Mouse (Mus musculus): ENCODE measurements around the gene Zc3h10.
"Not testable (repeated sequence)": the region's sequence is repeated elsewhere in the genome, so short reads cannot be mapped to it uniquely, and the experiment has no call there.

The Zc3h10 gene

DNA sequence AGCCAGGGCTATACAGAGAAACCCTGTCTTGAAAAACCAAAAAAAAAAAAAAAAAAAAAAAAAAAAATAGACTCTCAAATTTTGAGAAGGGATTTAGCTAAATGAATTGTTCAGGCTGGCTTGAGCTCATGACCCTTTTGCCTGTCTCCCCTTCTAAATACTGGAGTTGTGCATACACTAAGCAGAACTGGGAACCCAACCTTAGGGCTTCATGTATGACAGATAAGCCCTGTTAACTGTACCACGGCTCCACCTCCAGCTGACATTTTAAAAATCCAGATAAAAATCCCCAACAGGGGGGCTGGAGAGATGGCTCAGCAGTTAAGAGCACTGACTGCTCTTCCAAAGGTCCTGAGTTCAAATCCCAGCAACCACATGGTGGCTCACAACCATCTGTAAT lies 8.0 kb upstream of the Zc3h10 start:
- DNase-seq (ENCODE audit: low spot score), result not testable (repeated sequence)

DNA sequence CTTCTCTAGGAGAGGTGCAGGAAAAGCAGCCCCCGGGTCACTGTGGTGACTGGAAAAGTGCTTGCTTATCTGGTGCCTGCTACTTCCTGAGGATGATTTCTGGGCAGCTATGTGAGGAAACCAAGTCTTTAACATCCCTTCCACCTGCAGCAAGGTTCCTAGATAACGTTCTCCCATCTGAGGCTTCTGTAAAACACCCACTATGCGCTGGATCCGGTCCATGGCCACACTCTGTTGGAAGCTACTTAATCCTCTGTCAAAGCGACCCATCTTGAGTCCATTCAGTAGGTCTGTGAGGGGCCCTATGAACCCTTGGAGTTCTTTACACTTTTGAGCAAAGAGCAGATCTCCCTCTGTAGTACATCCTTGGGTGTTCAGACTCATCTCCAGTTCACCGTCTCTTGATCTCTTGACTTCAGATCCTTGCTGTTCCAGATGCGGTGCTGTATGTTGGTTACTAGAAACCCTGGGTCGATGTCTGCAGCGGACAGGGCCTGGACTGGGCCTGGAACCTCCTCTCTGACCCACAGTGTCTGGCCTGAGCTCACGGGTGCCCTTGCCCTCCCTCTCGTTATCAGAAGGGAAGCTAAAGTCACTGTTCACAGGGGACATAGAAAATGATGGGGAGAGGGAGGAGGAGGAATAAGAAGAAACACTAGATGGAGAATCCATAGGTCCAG lies 2.7 kb upstream of the Zc3h10 start:
- not testable (repeated sequence) for DNase-seq (ENCODE audit: low spot score)

DNA sequence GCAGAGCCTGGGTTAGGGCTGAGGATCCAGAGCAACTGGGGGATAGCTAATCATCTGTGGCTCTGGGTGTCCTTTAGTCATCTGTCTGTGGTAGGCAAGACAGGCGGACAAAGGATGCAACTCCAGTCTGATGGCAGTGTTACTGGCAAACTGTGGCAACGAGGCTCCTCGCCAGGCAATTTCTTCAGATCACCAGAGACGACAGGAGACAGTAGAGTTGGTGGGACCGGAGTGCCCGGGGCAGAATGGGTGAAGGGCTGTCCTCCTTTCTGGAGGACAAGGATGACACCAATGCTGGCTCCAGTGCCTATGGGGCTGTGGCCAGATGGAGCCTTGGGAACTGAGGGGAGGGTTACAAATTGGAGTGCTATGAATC lies 2.1 kb upstream of the Zc3h10 start:
- peak; percentile 41 for DNase-seq (ENCODE audit: low spot score)

DNA sequence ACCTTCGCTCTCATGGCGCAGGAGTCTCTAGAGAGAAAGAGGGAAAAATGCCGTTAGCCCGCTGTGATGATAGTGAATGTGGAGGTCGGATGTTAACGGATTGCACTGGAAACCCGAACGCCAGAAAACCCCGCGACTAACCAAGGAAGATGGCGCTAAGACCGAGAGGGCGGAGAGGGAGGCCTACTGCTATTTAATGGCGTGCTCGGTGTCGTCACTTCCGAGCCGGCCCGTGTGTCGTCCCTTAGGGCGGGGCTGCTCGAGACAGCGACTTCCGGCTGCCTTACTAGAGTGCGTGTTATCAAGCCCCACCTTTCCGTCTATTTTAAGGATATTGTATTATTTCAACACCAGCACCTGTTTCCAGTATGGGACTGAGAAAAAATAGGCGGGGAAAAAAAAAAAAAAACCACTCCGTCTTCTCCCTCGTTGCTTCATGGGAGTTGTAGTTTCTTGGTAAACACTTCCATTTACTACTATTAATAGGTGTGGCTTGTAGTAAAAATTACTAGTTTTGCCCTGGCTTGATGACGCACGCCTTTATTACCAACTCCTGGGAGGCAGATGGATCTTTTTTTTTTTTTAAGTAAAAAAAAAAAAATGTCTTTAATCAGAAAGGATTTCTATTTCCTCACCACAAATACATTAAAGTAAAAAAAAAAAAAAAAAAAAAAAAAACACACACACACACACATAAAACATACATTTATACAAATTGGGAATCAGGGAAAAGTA lies 1.5 kb upstream of the Zc3h10 start, which contains the start of gene Rpl41:
Gene Rpl41, minus strand, starts transcription at position 359 of the 735 bp plus-strand sequence.
- peak; percentile 100 for DNase-seq (ENCODE audit: low spot score)

DNA sequence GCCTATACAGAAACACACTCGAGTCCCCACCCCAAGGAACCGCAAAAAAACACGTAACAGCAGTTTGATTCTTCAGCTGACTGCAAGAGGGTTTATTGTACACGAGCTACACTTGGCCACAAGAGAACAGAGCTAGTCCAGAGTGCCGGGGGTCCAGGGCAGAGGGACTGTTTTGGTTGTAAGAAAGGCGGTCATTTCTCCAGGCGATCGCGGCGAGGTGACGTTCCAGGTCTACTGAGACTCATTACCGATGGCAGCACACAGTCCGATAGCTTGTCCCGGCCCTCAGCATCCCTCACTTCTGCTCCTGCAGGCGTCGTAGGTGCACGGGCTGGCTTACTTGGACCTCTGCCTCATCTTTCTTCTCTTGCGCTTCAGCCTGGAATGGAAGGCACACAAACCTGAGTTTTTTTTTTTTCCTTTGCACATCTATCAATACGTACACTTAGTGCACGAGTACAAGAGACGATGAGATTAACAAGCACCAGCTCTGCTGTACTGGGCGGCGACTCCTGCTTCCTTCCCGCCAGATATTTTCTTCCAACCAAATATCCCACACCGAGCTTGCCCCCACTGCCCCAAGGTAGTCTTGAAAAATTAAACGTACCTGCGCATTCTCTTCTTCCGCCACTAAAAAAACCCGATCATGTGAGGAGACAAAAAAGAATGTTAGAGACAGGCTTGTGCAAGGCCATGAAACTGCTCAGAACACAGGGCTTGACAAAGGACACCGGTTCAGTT lies 647 bp upstream of the Zc3h10 start:
- DNase-seq (ENCODE audit: low spot score), result peak; percentile 57

DNA sequence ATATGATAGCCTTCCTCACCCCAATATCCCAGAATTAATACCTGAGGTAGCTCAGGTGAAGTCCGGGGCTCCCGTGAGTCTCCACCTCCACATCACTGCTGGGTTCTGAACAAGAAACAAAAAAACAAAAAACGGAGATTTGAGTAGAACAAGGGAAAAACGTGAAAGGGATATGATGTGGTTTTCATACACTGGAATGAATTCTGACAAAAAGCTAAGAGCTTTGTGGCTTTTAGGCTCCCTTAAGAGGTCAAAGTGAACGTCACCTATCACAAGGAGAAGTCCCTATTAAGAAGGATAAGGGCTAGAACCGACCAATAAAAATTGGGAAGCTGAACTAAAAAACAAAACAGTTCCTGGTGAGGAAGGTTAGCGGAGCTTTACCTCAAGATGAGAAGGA lies 787 bp downstream of the Zc3h10 start:
- no peak for DNase-seq (ENCODE audit: low spot score)

DNA sequence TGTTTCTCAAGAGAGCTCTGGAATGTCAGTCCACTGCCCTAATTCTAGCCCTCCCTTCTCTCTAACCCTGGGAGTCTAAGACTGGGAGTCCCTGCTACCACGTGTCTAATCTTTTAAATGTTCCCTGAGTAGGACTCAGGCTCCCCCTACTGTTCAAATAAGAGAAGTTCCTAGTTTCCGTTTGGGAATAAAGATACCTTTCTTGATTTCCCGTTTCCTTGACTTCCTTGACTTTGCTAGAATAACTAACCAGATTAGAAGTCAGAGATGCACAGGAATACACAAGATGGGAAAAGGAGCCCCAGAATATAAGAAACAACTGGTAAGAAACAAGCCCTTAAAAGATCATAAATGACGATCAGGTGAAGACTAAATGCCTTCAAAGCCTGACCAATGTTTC lies 1.2 kb downstream of the Zc3h10 start:
- peak; percentile 94 for DNase-seq (ENCODE audit: low spot score)

DNA sequence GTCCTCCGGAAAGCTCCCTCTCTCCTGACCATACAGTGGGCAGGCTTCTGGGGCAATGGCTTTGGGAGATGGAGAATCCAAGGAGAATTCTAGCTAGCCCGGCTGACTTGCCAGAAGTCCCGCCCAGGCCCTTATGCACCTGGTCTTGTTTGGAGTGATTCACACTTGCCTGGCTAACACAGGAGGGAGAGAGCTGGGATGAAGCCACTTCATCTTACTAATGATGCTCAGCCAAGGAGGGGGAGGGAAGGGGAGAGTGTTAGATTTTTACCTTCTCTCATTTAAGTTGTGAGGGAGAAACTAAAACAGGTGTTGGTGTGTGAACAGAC lies 2.0 kb downstream of the Zc3h10 start:
- peak; percentile 37 for DNase-seq (ENCODE audit: low spot score)

DNA sequence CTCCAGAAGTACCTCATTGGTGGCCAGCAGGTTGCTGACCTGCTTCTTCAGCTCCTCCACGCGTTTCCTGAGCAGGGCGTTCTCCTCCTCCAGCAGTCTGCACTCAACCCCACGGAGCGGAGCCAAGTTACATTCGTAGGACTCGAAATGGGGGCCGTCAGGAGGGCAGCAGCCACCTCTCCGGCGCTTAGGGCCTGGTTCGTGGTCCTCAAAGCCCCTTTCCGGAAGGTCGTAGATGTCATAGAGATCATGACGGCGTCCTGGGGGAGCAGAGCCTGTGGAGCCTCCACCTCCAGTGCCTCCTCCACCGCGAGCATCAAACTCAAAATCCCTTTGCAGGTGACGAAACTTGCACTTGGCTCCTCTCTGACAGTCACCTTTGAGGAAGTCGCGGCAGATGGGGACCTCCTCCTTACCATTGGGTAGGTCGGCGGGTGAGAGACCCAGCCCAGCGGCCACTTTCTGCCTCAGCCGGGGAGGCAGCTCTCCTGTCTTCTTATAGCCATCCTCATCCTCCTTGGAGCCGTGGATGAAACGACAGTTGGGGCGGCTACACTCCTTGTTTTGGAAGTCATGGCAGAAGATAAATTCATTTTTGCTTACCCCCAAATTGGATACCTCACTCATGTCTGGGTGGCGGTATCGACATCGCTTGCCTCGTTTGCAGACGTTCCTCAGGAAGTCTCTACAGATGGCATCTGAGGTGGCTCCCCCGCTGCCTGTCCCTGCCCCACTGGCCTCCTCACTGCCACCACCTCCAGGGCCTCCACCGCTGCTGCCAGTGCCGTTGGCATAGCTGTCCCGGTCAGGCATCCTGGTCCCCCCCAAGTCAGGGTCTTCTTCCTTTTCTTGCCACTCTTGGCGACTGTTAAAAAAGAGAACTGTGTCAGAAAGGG lies 2.7 kb downstream of the Zc3h10 start:
- DNase-seq (ENCODE audit: low spot score), result no peak

DNA sequence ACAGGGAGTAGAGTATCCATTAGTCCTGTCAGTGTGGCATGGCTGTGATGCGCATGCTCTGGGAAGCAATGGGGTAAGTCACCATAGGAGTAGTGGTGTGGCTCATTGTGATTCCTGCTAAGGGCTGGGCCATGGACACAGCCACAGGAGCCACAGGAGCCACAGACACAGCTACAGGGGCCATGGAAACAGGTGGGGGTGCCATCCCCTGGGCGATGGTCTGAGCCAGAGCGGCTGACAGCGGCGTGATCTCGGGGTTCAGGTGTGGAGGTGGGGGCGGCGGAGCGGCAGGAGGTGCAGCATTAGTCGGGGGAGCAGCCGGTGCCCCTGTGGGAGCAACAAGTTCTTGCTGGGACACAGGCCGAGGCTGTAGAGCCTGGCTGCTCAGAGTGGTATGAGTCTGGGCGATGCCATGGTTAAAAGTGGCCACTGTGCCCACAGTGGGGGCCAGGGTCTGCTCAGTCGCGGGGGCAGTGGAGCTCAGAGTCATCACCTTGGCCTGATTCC lies 3.4 kb downstream of the Zc3h10 start:
- DNase-seq (ENCODE audit: low spot score), result no peak

DNA sequence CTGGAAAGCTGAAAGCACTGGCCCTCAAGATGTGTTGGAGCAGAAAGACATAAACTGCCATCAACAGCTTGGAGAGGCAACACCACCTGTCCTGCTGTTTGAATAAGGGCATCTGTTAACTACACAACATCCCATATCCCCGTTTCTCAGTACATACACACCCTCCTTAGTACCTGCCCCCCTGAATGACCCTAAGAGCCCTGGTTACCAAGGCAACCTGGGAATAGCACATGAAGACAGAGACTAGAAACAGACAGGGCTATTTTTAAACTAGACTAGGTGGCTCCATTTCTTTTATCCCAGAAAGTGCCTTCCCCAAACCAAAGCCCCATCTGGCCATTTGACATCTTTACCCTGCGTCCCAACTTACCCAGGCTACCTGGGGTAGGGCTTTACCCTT lies 4.5 kb downstream of the Zc3h10 start:
- peak; percentile 41 for DNase-seq (ENCODE audit: low spot score)

DNA sequence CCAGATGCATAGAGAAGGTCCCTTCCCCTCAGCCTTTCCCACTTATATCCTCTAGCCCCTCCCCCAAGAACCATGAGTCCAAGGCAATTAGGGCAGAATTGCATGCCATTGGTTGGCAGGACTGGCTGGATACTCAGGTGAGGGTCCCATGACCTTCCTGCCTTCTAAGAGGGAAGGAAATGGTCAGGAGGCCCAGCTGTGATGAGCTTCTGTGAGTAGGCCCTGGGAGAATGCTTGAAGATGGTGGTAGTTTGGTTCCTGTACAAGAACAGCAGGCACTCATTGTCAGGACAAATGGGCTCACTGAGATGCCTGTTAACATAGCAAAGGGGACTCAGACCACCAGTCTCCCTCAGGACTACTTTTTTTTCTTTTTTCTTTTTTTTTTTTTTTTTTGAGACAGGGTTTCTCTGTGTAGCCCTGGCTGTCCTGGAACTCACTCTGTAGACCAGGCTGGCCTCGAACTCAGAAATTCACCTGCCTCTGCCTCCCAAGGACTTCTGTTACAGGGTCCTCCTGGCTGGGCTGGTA lies 9.2 kb downstream of the Zc3h10 start:
- DNase-seq (ENCODE audit: low spot score), result no peak

DNA sequence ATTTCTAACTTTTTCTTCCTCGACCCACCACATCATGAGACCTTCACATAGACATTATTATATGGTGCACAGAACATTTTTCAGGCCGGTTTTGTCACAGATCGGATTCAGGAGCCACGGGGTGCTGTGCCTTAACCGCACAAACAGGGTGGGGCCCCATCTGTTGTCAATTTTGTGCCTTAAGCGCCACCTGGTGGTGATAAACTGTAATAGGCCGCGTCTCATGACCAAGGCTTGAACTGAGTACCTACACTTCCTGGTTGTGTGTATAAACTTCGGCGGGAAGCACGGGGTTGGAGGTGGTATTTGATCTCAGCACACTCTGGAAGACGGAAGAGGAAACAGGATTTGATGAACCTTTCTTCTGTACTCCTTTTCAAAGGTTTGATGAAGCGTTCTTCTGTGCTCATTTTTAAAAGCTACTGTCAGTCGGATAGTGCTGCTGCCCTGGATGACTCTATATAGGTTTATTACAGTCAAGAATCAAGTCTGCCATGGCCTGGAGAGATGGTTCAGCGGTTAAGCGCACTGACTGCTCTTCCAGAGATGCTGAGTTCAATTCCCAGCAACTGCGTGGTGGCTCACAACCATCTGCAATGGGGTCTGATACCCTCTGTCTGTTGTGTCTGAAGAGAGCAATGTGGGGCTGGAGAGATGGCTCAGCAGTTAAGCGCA lies 11.2 kb downstream of the Zc3h10 start:
- DNase-seq (ENCODE audit: low spot score), result peak; percentile 98

DNA sequence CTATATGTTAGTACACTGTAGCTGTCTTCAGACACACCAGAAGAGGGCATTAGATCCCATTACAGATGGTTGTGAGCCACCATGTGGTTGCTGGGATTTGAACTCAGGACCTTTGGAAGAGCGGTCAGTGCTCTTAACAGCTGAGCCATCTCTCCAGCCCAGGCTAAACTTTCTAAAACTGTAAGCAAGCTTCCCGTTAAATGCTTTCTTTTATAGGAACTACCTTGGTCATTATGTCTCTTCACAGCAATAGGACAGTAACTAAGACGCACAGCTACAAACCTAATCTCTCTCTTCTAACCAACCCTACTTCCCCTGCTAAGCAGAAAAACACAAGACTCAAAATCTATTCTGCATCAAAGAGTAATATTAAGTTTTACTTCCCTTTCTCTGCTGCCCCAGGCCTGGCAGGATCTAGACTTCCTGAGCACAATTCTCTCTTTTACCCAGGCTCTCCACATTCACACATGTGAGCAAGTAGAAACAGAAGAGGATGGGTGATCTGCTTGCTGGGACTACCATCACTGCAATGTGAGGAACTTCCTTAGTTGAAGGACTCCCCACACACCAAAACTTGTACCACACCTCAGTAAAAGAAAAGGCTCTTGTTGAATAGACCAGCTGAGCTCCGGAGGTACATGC lies 11.8 kb downstream of the Zc3h10 start:
- DNase-seq (ENCODE audit: low spot score), result peak; percentile 52

DNA sequence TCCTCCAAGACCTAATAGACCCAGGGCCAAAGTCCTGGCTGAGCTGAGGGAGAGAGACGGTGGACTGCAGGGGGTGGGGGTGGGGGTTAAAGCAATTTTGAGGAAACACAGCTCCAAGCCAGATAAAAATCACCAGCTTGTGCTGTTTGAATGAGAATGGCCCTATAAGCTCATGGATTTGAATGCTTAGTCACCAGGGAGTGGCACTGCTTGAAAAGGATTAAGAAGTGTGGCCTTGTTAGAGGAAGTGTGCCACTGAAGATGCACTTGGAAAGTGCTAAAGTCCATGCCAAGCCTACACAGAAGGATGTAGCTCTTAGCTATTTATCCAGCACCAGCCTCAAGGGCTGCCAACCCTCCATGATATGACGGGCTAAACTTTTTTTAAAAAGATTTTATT lies 12.4 kb downstream of the Zc3h10 start:
- peak; percentile 38 for DNase-seq (ENCODE audit: low spot score)

DNA sequence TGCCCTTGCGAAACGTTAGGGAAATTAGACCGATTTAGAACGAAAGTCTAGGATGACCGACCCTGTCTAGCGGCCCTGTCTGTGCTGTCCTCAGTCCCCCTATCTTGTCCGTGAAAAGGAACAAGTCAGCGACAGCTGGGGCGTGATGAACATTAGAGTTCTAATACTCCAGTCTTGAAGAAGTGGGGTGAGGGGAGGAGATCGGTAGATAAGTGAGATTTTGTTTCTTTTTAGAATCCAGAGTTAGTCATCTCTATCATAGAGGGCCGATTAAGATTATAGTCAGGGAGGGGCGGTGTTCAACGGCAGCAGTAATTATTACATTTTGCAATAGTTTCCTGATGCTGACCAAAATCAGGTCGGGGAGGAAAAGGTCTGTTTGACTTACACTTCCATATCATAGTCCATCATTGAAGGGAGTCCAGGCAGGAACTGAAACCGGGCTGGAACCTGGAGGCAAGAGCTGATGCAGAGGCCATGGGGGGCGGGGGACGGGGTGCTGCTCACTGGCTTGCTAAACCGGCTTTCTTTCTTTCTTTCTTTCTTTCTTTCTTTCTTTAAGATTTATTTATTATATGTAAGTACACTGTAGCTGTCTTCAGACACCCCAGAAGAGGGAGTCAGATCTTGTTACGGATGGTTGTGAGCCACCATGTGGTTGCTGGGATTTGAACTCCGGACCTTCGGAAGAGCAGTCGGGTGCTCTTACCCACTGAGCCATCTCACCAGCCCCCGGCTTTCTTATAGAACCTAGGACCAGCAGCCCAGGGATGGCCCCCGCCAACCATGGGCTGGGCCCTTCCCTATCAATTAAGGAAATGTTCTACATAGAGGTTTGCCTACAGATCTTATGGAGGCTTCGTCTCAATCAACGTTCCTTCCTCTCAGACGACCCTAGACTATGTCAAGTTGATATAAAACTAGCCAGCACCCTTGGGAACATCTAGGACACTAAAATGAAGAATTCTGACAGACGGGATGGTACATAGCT lies 20.9 kb downstream of the Zc3h10 start:
- DNase-seq (ENCODE audit: low spot score), result peak; percentile 55

DNA sequence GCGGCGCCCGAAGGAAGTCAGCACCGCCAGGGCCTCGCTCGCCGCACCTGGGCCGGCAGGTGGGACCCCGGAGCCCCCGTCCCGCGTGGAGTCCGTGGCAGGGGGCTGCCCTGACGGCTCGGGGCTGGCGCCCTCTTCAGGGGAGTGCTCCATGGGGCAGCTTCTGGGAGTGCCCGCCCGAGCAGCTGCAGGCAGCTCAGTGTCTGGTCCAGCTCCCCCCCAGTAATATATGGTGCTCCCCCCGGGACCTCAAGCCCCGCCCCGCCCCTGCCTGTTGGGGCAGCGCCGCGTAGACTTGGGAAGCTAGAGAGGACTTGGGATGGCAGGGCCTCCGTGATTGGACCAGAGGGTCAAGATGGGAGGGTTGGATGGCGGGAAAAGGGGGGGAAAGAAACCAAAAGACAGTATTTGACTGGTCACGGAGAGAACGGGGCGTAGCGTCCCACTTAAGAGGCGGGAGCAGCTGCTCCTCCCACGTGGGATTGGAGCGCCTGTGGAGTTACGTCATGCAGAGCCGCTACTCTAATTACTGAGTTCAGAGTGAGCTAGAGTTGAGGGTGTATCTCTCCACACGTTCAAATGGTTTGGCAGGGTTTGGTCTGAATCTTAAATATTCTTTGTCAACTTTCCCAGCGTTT lies 21.8 kb downstream of the Zc3h10 start, which contains the start of gene Esyt1:
Gene Esyt1, minus strand, starts transcription at position 201 of the 638 bp plus-strand sequence.
- DNase-seq (ENCODE audit: low spot score), result peak; percentile 100

Data from MN1 (cell line).